Mouse (Mus musculus) heart, embryonic 16.5 days (tissue): ENCODE measurements around the gene Iqgap2. TPM values are rescaled to one million over a fixed set of nuclear protein-coding genes. Genes with fewer than 3 reads are reported as not detected.

Source experiments
- ATAC-seq: fragments of 200-750 bp; cut with Nextera tagmentation; replicated peaks from 2 replicates; pipeline ENCODE4 v1.8.0; 2017; ENCODE audit warnings: moderate number of reproducible peaks; ENCODE audit not compliant: insufficient read depth, low FRiP score; ENCODE audit errors: extremely low read depth
- H3K27ac ChIP-seq: fragments of 300-500 bp; sonication (generic); 2 replicates; pipeline ENCODE4 v1.5.1; 2014; ENCODE audit warnings: mild to moderate bottlenecking, low read length, control low read depth, moderate library complexity
- H3K27me3 ChIP-seq: fragments of 300-500 bp; sonication (generic); 2 replicates; pipeline ENCODE4 v1.6.1; 2014; ENCODE audit warnings: low read length, mixed read lengths; ENCODE audit not compliant: control insufficient read depth, insufficient read depth
- H3K36me3 ChIP-seq: fragments of 300-500 bp; sonication (generic); 2 replicates; pipeline ENCODE4 v1.6.1; 2014; ENCODE audit not compliant: control insufficient read depth, insufficient read depth
- H3K4me1 ChIP-seq: fragments of 300-500 bp; sonication (generic); 2 replicates; pipeline ENCODE4 v1.6.1; 2014; ENCODE audit warnings: low read length, mixed read lengths; ENCODE audit not compliant: control insufficient read depth, insufficient read depth
- H3K4me2 ChIP-seq: fragments of 300-500 bp; sonication (generic); 2 replicates; pipeline ENCODE4 v1.6.1; 2014; ENCODE audit warnings: low read depth, mild to moderate bottlenecking, control low read depth, low read length
- H3K4me3 ChIP-seq: fragments of 300-500 bp; sonication (generic); 2 replicates; pipeline ENCODE4 v1.5.1; 2014; ENCODE audit warnings: mild to moderate bottlenecking, control low read depth, low read length
- H3K9ac ChIP-seq: fragments of 300-500 bp; sonication (generic); 2 replicates; pipeline ENCODE4 v1.6.1; 2014; ENCODE audit warnings: low read length, control low read depth
- H3K9me3 ChIP-seq: fragments of 300-500 bp; sonication (generic); replicated peaks from 2 replicates; pipeline ENCODE4 v1.6.1; 2016; ENCODE audit warnings: low read length; ENCODE audit not compliant: control insufficient read depth
- WGBS: fragments of 180-500 bp; shearing (Covaris S2); extraction: QIAGEN DNeasy Blood & Tissue Kit; methylation state at CpG from one replicate; pipeline ENCODE4 v1.1.7; 2014; 5-methylcytosine and 5-hydroxymethylcytosine counted together
- polyA plus RNA-seq: library from polyadenylated mRNA; unstranded; fragments of >200 nt; fragmentation: Nextera tagmentation; extraction: Ambion mirVana; gene quantifications from 2 replicates; pipeline ENCODE4 v1.2.1, GENCODE M21; 2015

Iqgap2 gene
- polyA plus RNA-seq, 1 experiment from 2014 or later: 4.6 TPM

GRCm38 (mm10) chr13:95705589-95705988 lies 186.1 kb downstream of the Iqgap2 start:
- no peaks in the 10 kb centered on the region for H3K9me3 ChIP-seq
- ATAC-seq: no peak

DNA sequence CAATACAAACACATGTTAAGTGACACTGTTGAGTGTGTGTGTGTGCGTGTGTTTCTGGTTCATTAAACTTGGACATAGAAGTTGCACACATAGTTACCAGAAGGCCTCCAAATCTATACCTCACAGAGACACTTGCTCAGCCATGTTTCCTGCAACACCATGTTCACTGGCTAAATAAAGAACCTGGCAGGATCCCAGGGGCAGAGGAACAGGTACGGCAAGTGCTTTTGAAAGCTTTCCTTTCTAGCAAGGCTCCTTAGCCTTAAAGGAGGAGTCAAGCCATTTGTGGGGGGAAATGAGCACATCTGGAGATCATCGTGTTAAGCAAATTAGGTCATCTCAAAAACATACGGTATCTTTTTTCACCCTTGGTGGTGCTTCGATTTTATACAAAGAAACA lies 188.3 kb downstream of the Iqgap2 start:
- WGBS: 60% methylated on average over 5 of the region's 5 CpGs
- peaks cover 5% of the 10 kb centered on the region; the same call in 1 of the 2 replicates for H3K4me1 ChIP-seq
- ATAC-seq: no peak

More at GRCm38 (mm10) chr13:95705589-95705988, 186.1 kb downstream of the Iqgap2 start:
- Histone ChIP-seq H3K4me1 (peaks cover 5% of the 10 kb centered on the region; the same call in 1 of the 2 replicates), H3K36me3 (no peaks in the 10 kb centered on the region), H3K9ac (no peak overlapping the region), H3K4me2 (no peak overlapping the region), H3K4me3 (no peak overlapping the region), H3K27ac (no peak overlapping the region), H3K27me3 (no peaks in the 10 kb centered on the region; the same call in 1 of the 2 replicates)
- 83% methylated on average over 6 of the region's 6 CpGs for WGBS

DNA sequence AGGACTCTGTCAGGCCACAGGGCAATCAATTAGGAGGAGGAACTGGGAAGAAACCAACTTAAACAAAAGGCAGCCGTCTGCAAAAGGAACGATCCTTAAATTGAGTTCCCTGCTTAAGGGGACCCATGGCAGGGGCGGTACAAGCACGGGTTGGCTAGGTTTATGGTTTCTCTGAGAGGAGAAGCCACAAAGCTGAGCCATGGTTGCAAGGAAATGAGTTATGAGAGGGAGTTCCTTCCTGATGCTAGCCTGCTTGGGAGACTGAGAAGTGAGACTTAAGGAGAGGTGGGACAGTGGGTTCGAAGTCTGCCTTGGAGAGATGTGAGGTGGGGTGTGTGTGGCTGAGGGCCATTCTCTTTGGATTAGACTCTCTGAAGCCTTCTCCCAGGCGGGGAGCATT lies 193.8 kb downstream of the Iqgap2 start:
- ATAC-seq: no peak
- H3K4me2 ChIP-seq: no peak overlapping the region
- no peak overlapping the region for H3K27ac ChIP-seq

More for the DNA sequence above, 188.3 kb downstream of the Iqgap2 start:
- no peaks in the 10 kb centered on the region for H3K36me3 ChIP-seq
- no peaks in the 10 kb centered on the region for H3K9me3 ChIP-seq
- no peaks in the 10 kb centered on the region; the same call in 1 of the 2 replicates for H3K27me3 ChIP-seq
- H3K9ac ChIP-seq: no peak overlapping the region
- no peak overlapping the region for H3K4me3 ChIP-seq
- no peak overlapping the region for H3K4me2 ChIP-seq
- no peak overlapping the region for H3K27ac ChIP-seq

GRCm38 (mm10) chr13:95696654-95697163 lies 195.0 kb downstream of the Iqgap2 start, which contains the start of gene F2rl2:
TSS of gene F2rl2 (plus strand) at chr13:95696853.
- Histone ChIP-seq H3K36me3 (no peaks in the 10 kb centered on the region), H3K27ac (no peak within 1 kb of the TSS), H3K9ac (no peak within 1 kb of the TSS), H3K4me2 (no peak within 1 kb of the TSS), H3K4me3 (no peak within 1 kb of the TSS), H3K4me1 (peaks cover 5% of the 10 kb centered on the region), H3K27me3 (no peaks in the 10 kb centered on the region), H3K9me3 (no peaks in the 10 kb centered on the region)
- 44% methylated on average over 4 of the region's 4 CpGs for whole genome bisulfite sequencing
- ATAC-seq: 0 out of 2 replicates have a peak, but pooled peaks have one; percentile 16

More for the DNA sequence above, 193.8 kb downstream of the Iqgap2 start:
- Histone ChIP-seq H3K4me1 (peaks cover 5% of the 10 kb centered on the region), H3K9me3 (no peaks in the 10 kb centered on the region), H3K4me3 (no peak overlapping the region), H3K9ac (no peak overlapping the region), H3K36me3 (no peaks in the 10 kb centered on the region), H3K27me3 (no peaks in the 10 kb centered on the region)
- 57% methylated on average over 6 of the region's 6 CpGs for WGBS

GRCm38 (mm10) chr13:95696120-95696653 lies 195.5 kb downstream of the Iqgap2 start:
- no peak overlapping the region for H3K4me3 ChIP-seq

DNA sequence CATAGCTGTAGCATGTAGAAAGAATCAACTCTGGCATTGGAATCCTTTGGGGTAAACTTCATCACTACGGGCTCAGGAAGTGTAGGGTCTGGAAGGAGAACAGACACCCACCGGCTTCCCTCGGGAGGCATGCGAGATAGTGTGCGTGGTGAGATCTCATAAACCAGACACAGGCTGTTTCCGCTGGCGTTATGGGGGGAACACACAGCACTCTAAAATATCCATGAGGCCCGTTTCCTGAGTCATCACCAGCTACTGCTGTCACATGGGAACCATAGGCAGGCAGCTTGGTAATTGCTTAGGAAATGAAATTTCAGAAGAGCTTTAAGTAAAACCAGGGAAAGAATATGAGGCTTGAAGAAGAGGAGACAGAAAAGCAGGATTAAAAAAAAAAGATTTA lies 199.5 kb downstream of the Iqgap2 start:
- Histone ChIP-seq H3K4me1 (peaks cover 2% of the 10 kb centered on the region; the same call in 1 of the 2 replicates), H3K4me2 (no peak overlapping the region), H3K27me3 (no peaks in the 10 kb centered on the region), H3K36me3 (no peaks in the 10 kb centered on the region), H3K27ac (no peak overlapping the region), H3K9me3 (no peaks in the 10 kb centered on the region), H3K9ac (no peak overlapping the region), H3K4me3 (no peak overlapping the region)
- 40% methylated on average over 8 of the region's 8 CpGs for WGBS
- ATAC-seq: no peak

More at GRCm38 (mm10) chr13:95696120-95696653, 195.5 kb downstream of the Iqgap2 start:
- no peaks in the 10 kb centered on the region for H3K9me3 ChIP-seq
- H3K4me1 ChIP-seq: peaks cover 5% of the 10 kb centered on the region
- ATAC-seq: no peak
- H3K36me3 ChIP-seq: no peaks in the 10 kb centered on the region
- H3K27me3 ChIP-seq: no peaks in the 10 kb centered on the region
- H3K4me2 ChIP-seq: no peak overlapping the region
- no peak overlapping the region for H3K27ac ChIP-seq
- 93% methylated on average over 9 of the region's 9 CpGs for WGBS
- no peak overlapping the region for H3K9ac ChIP-seq

DNA sequence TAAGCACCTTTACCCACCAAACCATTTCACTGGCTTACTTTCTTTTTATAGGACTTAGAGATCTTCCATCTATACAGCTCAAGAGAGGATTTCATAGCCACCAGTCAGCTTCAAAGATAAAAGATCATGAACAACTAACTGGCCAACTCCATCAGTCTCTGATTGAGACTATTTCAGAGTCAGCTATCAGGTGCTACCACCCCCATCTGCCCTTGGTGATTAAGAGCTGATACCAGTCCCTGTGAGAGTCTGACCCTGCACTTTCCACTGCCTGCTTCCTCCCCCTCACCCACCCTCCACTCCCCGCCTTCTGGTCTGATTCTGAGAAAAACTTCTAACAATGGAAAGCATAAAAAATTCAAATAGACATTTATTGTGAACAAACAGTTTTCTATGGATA lies 203.1 kb downstream of the Iqgap2 start:
- 61% methylated on average over 1 of the region's 1 CpGs for WGBS
- no peaks in the 10 kb centered on the region for H3K4me1 ChIP-seq
- no peaks in the 10 kb centered on the region for H3K36me3 ChIP-seq
- no peak overlapping the region for H3K4me2 ChIP-seq
- no peak overlapping the region for H3K4me3 ChIP-seq
- H3K27ac ChIP-seq: no peak overlapping the region
- H3K9me3 ChIP-seq: no peaks in the 10 kb centered on the region
- no peaks in the 10 kb centered on the region for H3K27me3 ChIP-seq
- ATAC-seq: no peak
- H3K9ac ChIP-seq: no peak overlapping the region

DNA sequence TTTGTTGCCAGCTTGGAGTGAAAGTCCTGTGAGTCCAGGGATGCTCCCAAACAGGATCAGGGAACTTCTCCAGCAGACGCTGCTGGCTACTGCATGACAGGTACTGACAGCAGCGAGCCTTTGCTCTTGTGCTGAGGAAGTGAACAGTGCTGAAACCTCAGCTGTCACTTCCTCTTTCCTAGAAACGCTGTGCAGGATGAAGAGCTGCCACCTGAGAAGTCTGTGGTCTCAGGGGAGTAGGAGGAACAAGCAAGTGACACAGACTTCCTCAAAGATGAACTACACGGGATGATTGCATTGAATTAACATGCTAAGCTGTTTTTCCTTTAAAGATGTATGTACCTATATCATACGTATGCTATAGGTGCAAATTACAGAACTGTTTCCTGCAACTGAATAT lies 206.0 kb downstream of the Iqgap2 start:
- WGBS: 49% methylated on average over 5 of the region's 5 CpGs
- Histone ChIP-seq H3K9ac (no peak overlapping the region), H3K27ac (no peak overlapping the region), H3K36me3 (no peaks in the 10 kb centered on the region), H3K9me3 (no peaks in the 10 kb centered on the region), H3K27me3 (no peaks in the 10 kb centered on the region), H3K4me1 (no peaks in the 10 kb centered on the region), H3K4me3 (no peak overlapping the region), H3K4me2 (no peak overlapping the region)
- no peak for ATAC-seq

DNA sequence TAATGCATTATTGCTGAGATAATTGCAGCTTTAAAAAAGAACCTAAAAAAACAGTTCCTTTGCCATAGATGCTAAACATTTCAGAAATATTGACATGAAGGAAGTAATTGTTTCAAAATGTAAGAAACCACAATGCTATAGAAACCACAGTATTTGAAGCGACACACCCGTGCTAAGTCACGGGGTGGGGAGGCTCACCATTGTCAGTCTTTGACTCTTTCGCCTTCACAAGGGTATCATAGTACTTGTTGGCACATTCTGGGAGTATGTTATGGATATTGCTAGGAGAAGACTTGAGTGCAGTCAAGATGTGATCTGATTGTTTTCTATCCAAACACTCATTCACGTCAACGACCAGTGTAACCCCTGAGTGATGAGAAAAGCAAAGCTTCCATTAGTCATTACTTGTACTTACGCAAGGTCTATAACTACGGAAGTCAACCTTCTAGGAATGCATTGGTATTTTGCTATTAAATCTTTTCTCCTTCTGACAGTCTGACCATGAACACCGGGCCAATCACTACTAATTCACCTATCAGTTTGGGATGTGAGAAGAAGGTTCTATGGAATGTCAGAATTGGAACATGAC lies 207.0 kb downstream of the Iqgap2 start:
- Histone ChIP-seq H3K27me3 (no peaks in the 10 kb centered on the region), H3K4me2 (no peak overlapping the region), H3K4me1 (no peaks in the 10 kb centered on the region), H3K27ac (no peak overlapping the region), H3K9ac (no peak overlapping the region), H3K9me3 (no peaks in the 10 kb centered on the region), H3K4me3 (no peak overlapping the region), H3K36me3 (no peaks in the 10 kb centered on the region)
- ATAC-seq: no peak
- 86% methylated on average over 9 of the region's 9 CpGs for WGBS
